Mouse (Mus musculus) urinary bladder, postnatal 25 days (tissue): ENCODE measurements around the gene Rhox2h.
"Not testable (repeated sequence)": the region's sequence is repeated elsewhere in the genome, so short reads cannot be mapped to it uniquely, and the experiment has no call there.

Experiments
- DNase-seq: peaks from one replicate; pipeline ENCODE4 v3.0.0; 2022; ENCODE audit warnings: low spot score

Gene Rhox2h

DNA sequence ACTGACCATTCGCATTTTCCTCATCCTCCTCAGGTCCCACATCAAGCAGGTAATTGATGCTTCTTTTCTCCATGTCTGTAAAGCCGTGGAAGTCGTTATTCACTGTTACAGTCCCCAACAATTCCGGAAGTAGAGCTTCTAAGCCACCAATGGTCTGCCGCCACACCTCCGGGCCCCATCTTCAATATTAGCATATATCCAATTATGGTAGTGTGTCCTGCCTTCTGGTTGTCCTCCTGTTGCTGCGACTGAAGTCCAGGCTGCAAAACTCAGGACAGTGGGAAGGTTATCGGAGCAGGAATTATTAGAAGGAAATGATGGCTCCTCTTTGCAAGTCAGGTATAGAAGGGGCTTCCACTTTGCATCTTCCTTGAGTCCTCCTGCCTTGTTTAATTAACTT lies at the start of gene Rhox2h:
Gene Rhox2h, minus strand, starts transcription at position 101 of the 400 bp plus-strand sequence.
- DNase-seq = not testable (repeated sequence)

DNA sequence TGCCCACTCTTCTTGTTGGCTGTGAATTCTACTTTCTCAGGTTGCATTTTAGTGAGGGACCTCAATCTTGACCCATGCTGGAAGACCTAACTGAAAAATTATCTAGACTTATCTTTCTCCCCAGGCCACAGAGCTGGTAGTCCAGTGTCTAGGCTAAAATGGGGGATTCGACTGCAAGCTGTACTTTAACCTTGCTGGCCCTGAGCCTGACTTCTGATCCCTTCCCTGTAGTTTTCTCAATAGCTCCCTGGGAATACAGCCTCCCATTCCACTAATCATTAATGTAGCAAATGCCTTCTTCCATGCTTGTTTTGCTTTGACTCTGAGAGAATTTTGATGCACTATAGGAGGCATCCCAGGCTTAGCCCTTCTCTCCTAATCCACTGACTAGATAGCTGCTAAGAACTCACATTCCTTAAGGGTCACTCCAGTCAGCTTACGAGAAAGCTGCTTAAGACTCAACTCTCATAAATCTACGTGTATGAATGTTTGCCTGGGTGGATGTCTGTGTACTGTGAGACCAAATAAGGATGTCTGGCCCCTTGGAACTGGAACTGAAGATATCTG lies 28.8 kb upstream of the Rhox2h start:
- DNase-seq = no peak

DNA sequence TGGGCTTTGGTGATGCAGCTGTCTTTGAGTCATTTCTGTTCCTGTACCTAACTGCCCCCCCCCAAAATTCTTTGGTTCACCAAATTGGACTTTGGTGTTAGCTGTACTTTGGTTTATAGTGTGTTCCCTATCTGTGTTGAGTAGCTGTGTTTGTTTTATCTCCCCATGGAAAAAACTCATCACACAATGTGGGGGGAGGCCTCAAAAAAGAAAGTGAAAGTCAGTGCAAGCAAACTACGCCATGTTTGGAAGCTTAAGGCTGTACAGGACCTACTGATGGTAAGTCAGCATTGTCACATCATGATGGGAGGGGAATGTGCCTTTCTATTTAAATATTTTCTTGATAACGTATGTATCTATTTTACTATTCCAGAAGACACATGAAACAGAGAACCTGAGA lies 19.2 kb upstream of the Rhox2h start:
- no peak for DNase-seq

DNA sequence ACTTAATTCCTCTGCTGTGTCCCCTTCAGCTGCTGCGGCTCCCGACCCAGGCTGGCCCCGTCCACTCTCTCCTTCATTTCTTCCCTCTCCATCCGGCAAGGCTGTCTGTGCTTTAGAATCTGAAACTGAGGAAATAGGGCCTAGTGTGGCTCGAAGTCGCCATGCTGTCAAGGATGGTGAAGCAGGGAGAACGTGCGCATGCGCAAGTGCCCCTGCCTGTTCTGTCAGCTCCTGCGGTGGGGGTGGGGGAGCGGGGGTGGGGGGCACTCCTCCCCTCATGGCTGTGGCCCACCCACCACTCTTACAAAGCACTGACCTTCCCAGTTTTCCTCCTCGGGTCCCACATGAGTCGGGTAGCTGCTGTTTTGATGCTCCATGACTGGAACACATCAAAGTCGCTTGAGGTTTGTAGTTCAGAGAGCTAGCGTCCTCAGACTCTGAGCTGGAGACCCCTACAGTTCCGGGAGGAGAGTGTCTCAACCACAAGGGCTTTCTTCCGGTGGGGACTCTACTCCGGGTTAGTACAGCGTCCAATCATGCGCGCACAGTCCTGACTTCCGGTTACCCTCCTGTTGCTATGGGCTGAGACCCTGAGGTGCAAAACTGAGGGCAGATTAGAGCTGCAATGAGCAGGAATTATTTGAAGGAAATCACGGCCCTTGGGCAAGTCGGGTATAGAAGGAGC lies 10.1 kb upstream of the Rhox2h start:
- DNase-seq = no peak

DNA sequence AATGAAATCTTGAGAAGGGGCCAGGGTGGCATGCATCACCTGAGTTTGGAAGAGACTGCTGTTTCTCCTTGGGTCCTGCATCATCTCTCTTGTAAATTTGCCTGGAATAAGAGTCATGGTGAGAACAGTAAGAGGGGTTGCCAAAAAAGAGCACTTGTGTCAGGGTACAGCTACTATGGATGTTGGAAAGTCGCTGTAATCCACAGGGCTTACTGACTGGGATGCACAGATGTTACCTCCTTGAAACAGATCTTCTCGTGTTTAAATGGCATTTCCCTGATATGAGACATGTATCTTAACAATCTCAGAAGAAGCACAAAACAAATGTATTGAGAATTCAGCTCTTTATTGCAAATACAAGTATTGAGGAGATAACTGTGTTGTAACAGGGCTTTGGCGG lies 4.4 kb downstream of the Rhox2h start, which contains the start of gene Rhox3h:
Gene Rhox3h, minus strand, starts transcription at position 101 of the 400 bp plus-strand sequence.
- DNase-seq = not testable (repeated sequence)

DNA sequence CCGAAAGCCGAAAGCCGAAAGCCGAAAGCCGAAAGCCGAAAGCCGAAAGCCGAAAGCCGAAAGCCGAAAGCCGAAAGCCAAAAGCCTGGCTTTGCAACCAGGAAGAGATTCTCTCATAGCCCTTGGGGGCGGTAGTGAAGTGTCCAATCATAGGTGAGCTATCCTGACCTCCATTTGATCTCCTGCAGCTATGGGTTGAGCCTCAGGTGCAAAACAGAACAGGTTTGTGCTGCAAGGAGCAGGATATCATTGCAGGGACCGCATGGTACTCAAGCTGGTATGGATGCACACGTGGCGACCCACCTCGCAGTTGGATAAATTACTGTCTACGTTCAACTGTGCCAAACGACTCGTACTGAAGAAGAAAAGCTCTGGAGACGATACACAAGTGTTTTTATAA lies 21.9 kb downstream of the Rhox2h start, which contains the start of gene Rhox4g:
Gene Rhox4g, minus strand, starts transcription at position 101 of the 400 bp plus-strand sequence.
- DNase-seq = not testable (repeated sequence)

DNA sequence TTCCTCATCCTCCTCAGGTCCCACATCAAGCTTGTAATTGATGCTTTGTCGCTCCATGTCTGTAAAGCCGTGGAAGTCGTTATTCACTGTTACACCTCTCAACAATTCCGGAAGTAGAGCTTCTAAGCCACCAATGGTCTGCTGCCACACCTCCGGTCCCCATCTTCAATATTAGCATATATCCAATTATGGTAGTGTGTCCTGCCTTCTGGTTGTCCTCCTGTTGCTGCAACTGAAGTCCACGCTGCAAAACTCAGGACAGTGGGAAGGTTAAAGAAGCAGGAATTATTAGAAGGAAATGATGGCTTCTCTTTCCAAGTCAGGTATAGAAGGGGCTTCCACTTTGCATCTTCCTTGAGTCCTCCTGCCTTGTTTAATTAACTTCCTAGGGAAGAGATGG lies 29.7 kb downstream of the Rhox2h start, which contains the start of gene Rhox2g:
Gene Rhox2g, minus strand, starts transcription at position 101 of the 400 bp plus-strand sequence.
- DNase-seq = not testable (repeated sequence)

DNA sequence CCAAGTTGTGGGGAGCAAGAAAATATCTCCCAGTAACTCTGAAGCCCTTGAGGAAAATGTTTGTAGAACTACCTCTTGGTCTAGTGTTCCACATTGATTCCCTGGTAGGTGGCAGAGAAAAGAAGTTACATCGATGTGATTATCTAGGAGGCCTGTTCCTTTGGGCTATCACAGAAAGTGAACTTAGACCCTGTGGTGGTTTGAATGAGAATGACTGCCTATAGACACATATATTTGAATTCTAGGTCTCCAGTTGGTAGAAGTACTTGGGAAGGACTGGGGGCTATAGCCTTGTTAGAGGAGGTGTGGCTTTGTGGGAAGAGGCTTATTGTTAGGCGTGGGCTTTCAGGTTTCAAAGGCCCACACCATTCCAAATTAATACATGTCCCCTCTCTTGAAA lies 44.6 kb downstream of the Rhox2h start, which contains the start of gene Rhox3g:
Gene Rhox3g, minus strand, starts transcription at position 101 of the 400 bp plus-strand sequence.
- not testable (repeated sequence) for DNase-seq
